Mouse (Mus musculus) midbrain, postnatal 0 days (tissue): ENCODE results near the gene 1600002K03Rik. TPM values are rescaled to one million over a fixed set of nuclear protein-coding genes. Genes with fewer than 3 reads are reported as not detected.
A peak's percentile ranks its signal among the peaks of the same experiment; 100 is the strongest.

Experiments used
- ATAC-seq: fragments of 200-750 bp; cut with Nextera tagmentation; 2 replicates; pipeline ENCODE4 v1.8.0; 2017; ENCODE audit warnings: moderate number of reproducible peaks, mild to moderate bottlenecking, moderate TSS enrichment, moderate library complexity; ENCODE audit not compliant: low FRiP score
- DNase-seq: peaks from one replicate; pipeline ENCODE4 v3.0.0-alpha.2; 2015; ENCODE audit warnings: low spot score
- H3K27ac ChIP-seq: fragments of 300-500 bp; sonication (generic); 2 replicates; pipeline ENCODE4 v1.5.1; 2014; ENCODE audit warnings: low read depth, mild to moderate bottlenecking, low read length, mixed read lengths
- H3K27me3 ChIP-seq: fragments of 300-500 bp; sonication (generic); 2 replicates; pipeline ENCODE4 v1.6.1; 2014; ENCODE audit warnings: low read length, control low read depth, mixed read lengths; ENCODE audit not compliant: insufficient read depth
- H3K36me3 ChIP-seq: fragments of 300-500 bp; sonication (generic); 2 replicates; pipeline ENCODE4 v1.6.1; 2014; ENCODE audit warnings: low read length, control low read depth, mixed read lengths; ENCODE audit not compliant: insufficient read depth
- H3K4me1 ChIP-seq: fragments of 300-500 bp; sonication (generic); 2 replicates; pipeline ENCODE4 v1.6.1; 2014; ENCODE audit warnings: mild to moderate bottlenecking, control low read depth, antibody characterized with exemption, low read length, mixed read lengths; ENCODE audit not compliant: insufficient read depth
- H3K4me2 ChIP-seq: fragments of 300-500 bp; sonication (generic); 2 replicates; pipeline ENCODE4 v1.6.1; 2014; ENCODE audit warnings: low read depth, mild to moderate bottlenecking, low read length, mixed read lengths; ENCODE audit not compliant: poor library complexity, severe bottlenecking
- H3K4me3 ChIP-seq: fragments of 300-500 bp; sonication (generic); 2 replicates; pipeline ENCODE4 v1.5.1; 2014; ENCODE audit warnings: low read depth, mild to moderate bottlenecking, low read length, moderate library complexity
- H3K9ac ChIP-seq: fragments of 300-500 bp; sonication (generic); replicated peaks from 2 replicates; pipeline ENCODE4 v1.6.1; 2014; ENCODE audit warnings: mild to moderate bottlenecking, low read length, moderate library complexity, mixed read lengths; ENCODE audit not compliant: poor library complexity, severe bottlenecking
- H3K9me3 ChIP-seq: fragments of 300-500 bp; sonication (generic); 2 replicates; pipeline ENCODE4 v1.6.1; 2016; ENCODE audit warnings: low read length, control low read depth
- CTCF ChIP-seq: IDR thresholded peaks from 2 replicates; pipeline ENCODE4 v1.5.1; 2016; ENCODE audit warnings: antibody characterized with exemption, mild to moderate bottlenecking
- WGBS: fragments of 180-500 bp; shearing (Covaris S2); extraction: QIAGEN DNeasy Blood & Tissue Kit; methylation state at CpG from one replicate; pipeline ENCODE4 v1.1.7; 2014; 5-methylcytosine and 5-hydroxymethylcytosine counted together
- polyA plus RNA-seq: library from polyadenylated mRNA; unstranded; fragments of >200 nt; fragmentation: Nextera tagmentation; extraction: Ambion mirVana; gene quantifications from 2 replicates; pipeline ENCODE4 v1.2.1, GENCODE M21; 2015
- total RNA-seq: library from RNA; depleted of rRNA; stranded (reverse); fragments of >200 nt; gene quantifications from 2 replicates; pipeline ENCODE4 v1.2.3, GENCODE M21; 2014

Gene 1600002K03Rik
- total and polyA plus RNA-seq, 2 experiments from 2014 or later, result 2.8 to 4.1 TPM

DNA sequence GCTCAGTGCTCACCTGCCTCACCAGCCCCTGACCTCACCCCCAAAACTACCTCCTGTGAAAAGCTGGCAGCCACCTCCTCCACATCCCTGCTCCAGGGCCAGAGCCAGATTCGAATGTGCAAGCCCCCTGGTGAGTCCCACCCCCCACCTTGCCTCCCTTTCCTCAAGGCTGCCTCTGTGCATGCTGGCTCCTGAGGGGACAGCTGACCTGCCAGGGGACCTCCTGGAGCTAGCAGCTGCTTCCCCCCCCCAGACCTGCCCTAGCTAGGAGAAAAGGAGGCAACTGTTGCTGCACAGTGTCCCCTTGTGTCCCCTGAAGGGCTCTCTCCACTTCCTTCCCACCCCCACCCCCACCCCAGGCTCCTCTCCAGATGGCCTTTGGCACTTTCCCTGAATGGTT is 17.5 kb upstream of the 1600002K03Rik start:
- Histone ChIP-seq H3K4me1 (peaks cover 24% of the 10 kb centered on the region), H3K36me3 (peaks cover 51% of the 10 kb centered on the region), H3K9ac (no peak overlapping the region), H3K4me2 (no peak overlapping the region), H3K27me3 (no peaks in the 10 kb centered on the region), H3K4me3 (no peak overlapping the region), H3K27ac (peak overlapping the region; percentile 51), H3K9me3 (no peaks in the 10 kb centered on the region)
- DNase-seq (no peak), ATAC-seq (no peak)
- TF ChIP-seq CTCF, result no peak
- whole genome bisulfite sequencing, result 27% methylated on average over 1 of the region's 1 CpGs

GRCm38 (mm10) chr10:80156002-80156751 is 16.6 kb upstream of the 1600002K03Rik start:
- peak overlapping the region; percentile 72; the same call in 1 of the 2 replicates for H3K27ac ChIP-seq
- H3K36me3 ChIP-seq, result peaks cover 51% of the 10 kb centered on the region
- H3K9me3 ChIP-seq, result no peaks in the 10 kb centered on the region
- H3K27me3 ChIP-seq, result no peaks in the 10 kb centered on the region
- peaks cover 29% of the 10 kb centered on the region for H3K4me1 ChIP-seq
- TF ChIP-seq CTCF, result no peak
- no peak overlapping the region for H3K9ac ChIP-seq
- WGBS, result 85% methylated on average over 29 of the region's 29 CpGs
- DNase-seq (no peak), ATAC-seq (no peak)
- H3K4me2 ChIP-seq, result no peak overlapping the region
- H3K4me3 ChIP-seq, result no peak overlapping the region

GRCm38 (mm10) chr10:80156752-80157053 is 16.0 kb upstream of the 1600002K03Rik start:
- DNase-seq (peak; percentile 10), ATAC-seq (no peak)
- Histone ChIP-seq H3K4me2 (no peak overlapping the region), H3K9ac (no peak overlapping the region), H3K4me3 (no peak overlapping the region), H3K36me3 (peaks cover 50% of the 10 kb centered on the region), H3K9me3 (no peaks in the 10 kb centered on the region), H3K27me3 (no peaks in the 10 kb centered on the region), H3K27ac (0 out of 2 replicates have a peak overlapping the region, but pooled peaks have one; percentile 72), H3K4me1 (peaks cover 28% of the 10 kb centered on the region)
- TF ChIP-seq CTCF, result no peak
- WGBS, result 60% methylated on average over 7 of the region's 7 CpGs

GRCm38 (mm10) chr10:80157141-80157929 is 15.4 kb upstream of the 1600002K03Rik start:
- H3K27ac ChIP-seq, result peak overlapping the region; percentile 72
- 53% methylated on average over 15 of the region's 15 CpGs for WGBS
- peaks cover 22% of the 10 kb centered on the region for H3K4me1 ChIP-seq
- H3K9ac ChIP-seq, result 0 out of 2 replicates have a peak overlapping the region, but pooled peaks have one; percentile 24
- H3K9me3 ChIP-seq, result no peaks in the 10 kb centered on the region
- H3K27me3 ChIP-seq, result no peaks in the 10 kb centered on the region
- TF ChIP-seq CTCF, result 0 out of 2 replicates have a peak, but pooled peaks have one; percentile 3
- ATAC-seq, result no peak
- H3K4me3 ChIP-seq, result no peak overlapping the region
- DNase-seq, result peak; percentile 42
- H3K36me3 ChIP-seq, result peaks cover 47% of the 10 kb centered on the region
- H3K4me2 ChIP-seq, result no peak overlapping the region

GRCm38 (mm10) chr10:80158307-80158986 is 14.3 kb upstream of the 1600002K03Rik start:
- peaks cover 41% of the 10 kb centered on the region for H3K36me3 ChIP-seq
- no peak overlapping the region; the same call in 1 of the 2 replicates for H3K4me3 ChIP-seq
- 14% methylated on average over 18 of the region's 18 CpGs for WGBS
- no peak overlapping the region for H3K4me2 ChIP-seq
- ATAC-seq, result no peak
- DNase-seq, result peak; percentile 19
- H3K9me3 ChIP-seq, result no peaks in the 10 kb centered on the region
- no peak for TF ChIP-seq CTCF
- H3K27me3 ChIP-seq, result no peaks in the 10 kb centered on the region
- H3K4me1 ChIP-seq, result peaks cover 14% of the 10 kb centered on the region
- no peak overlapping the region for H3K9ac ChIP-seq
- peak overlapping the region; percentile 84 for H3K27ac ChIP-seq
